Mouse (Mus musculus) ES-E14 (cell line): ENCODE data around the gene Gpr107.

Experiments
- HCFC1 ChIP-seq: IDR thresholded peaks from 2 replicates; pipeline ENCODE4 v1.6.1; 2012; ENCODE audit warnings: low read length, inconsistent platforms, borderline replicate concordance; ENCODE audit not compliant: insufficient read depth
- MAFK ChIP-seq: IDR thresholded peaks from 2 replicates; pipeline ENCODE4 v1.6.1; 2014; ENCODE audit warnings: mild to moderate bottlenecking, low read depth, low read length, inconsistent platforms; ENCODE audit not compliant: insufficient read depth
- ZC3H11A ChIP-seq: IDR thresholded peaks from 2 replicates; pipeline ENCODE4 v1.6.1; 2012; ENCODE audit warnings: low read depth, mild to moderate bottlenecking, inconsistent platforms, low read length, borderline replicate concordance
- ZNF384 ChIP-seq: IDR thresholded peaks from 2 replicates; pipeline ENCODE4 v1.6.1; 2012; ENCODE audit warnings: low read depth, low read length, inconsistent platforms

GRCm38 (mm10) chr2:31170164-31170563, 18.0 kb downstream of the Gpr107 start:
- TF ChIP-seq ZNF384 (no peak), MAFK (no peak), HCFC1 (no peak), ZC3H11A (no peak)
